Mouse (Mus musculus): ENCODE data around the gene Sycp1. TPM values are rescaled to one million over a fixed set of nuclear protein-coding genes. Genes with fewer than 3 reads are reported as not detected.

The Sycp1 gene
- not detected in 2 replicates for total RNA-seq (2023)

DNA sequence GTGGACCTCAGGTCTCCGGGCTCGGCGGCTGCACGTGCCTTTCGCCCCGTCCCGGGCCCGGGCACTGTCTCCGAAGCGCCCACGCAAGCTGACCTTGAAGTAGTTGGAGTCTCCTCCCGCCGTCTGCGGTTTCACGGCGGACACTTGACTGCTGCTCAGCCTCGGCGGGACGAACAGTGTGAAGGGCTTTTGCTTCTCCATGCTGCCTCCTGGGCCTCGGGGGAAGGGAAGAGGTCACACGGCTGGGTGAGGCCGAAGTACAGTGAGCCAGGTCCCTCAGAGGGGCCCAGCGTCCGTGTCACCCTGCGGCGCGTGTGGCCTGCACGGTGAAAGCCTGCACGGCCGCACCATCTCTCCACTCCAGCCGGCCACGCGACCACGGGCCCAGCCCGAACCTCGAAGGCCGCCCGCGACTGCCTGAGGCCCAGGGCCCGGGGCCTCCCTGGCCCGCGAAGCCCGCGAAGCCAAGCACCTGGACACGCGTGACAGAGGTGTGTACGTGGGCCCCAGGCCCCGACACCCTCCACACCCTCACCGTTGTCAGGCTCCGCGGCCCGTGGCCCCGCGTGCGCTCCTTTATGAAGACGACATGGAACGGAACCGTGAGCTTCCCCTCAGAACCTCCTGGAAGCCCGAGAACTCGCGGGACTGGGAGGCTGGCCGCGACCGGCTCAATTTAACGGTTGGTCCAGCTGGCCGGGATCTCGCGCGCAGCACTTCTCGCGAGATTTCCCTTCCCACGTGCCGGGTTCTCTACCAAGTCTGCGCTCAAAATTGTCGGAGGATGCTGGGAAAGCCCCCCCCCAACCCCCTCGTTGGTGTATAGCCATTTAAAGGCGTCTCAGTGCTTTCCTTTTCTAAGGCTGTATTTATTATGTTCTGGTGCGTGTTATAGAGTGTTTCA, at the start of gene Sycp1:
Gene Sycp1 (minus strand): TSS at position 650 of the 904 bp plus-strand sequence.

DNA sequence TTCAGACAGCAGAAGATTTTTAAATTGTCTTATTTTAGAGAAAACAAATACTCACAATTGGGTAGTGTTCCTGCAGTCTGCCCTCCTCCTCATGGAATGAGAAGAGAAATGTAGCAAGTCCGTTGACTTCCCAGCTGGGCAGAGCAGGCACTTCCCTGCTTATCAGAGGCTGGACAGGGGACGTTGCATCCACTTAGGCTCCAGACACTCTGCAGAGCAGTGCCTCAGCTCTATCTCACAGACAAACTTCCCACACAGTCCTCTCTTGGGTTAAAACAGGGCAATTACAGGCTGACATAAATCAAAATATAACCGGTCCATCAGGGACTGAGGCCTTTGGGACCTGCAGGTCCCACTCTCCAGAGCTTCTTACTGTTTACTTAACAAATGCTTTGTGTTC, 28.1 kb upstream of the Sycp1 start, which contains the start of gene Nr1h5:
Gene Nr1h5 (minus strand): TSS at position 101 of the 400 bp plus-strand sequence.

DNA sequence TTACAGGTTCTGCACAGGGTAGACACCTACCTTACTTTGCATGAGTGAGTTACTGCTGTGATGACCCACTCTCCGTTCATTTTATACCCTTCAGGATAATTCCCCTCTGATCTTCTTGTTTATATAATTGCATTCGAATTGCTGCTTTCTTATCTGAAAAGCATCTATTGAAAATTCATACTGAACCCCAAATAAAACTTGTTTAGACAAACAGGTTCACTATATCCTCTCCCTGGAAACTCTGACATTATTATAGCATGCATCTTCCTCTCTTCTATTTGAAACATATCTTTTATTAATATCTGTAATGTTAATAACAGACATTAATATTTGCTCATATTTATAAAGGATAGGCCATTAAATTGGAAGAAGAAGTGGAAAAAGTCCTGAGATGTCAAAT, 153.3 kb downstream of the Sycp1 start, which contains the start of gene Tshb:
Gene Tshb (minus strand): TSS at position 101 of the 400 bp plus-strand sequence.

Other genes with a start within 250 kb of the Sycp1 start
- gene Tspan2, start 201.6 kb downstream of the Sycp1 start, total RNA-seq (2023) = 22.6 and 23.8 TPM in 2 replicates
- not detected in 2 replicates for gene Tshb, start 153.4 kb downstream of the Sycp1 start, total RNA-seq (2023)
- gene Nr1h5, start 28.0 kb upstream of the Sycp1 start, total RNA-seq (2023) = not detected in 2 replicates
- 52.3 and 61.8 TPM in 2 replicates for gene Sike1, start 59.6 kb upstream of the Sycp1 start, total RNA-seq (2023)
- 340 and 411 TPM in 2 replicates for gene Csde1, start 84.3 kb upstream of the Sycp1 start, total RNA-seq (2023)
- gene Nras, start 122.2 kb upstream of the Sycp1 start, total RNA-seq (2023) = 98.0 and 115 TPM in 2 replicates
- gene Ampd1, start 137.9 kb upstream of the Sycp1 start, total RNA-seq (2023) = not detected in 2 replicates
- 0.75 and 1.5 TPM in 2 replicates for gene Dennd2c, start 166.5 kb upstream of the Sycp1 start, total RNA-seq (2023)
- 32.9 and 33.2 TPM in 2 replicates for gene Bcas2, start 235.6 kb upstream of the Sycp1 start, total RNA-seq (2023)